Mouse (Mus musculus): ENCODE data around the gene Kbtbd6. TPM values are rescaled to one million over a fixed set of nuclear protein-coding genes. Genes with fewer than 3 reads are reported as not detected.
"Not testable (repeated sequence)": the region's sequence is repeated elsewhere in the genome, so short reads cannot be mapped to it uniquely, and the experiment has no call there.

The Kbtbd6 gene
- 3.5 and 3.7 TPM in 2 replicates for polyA plus RNA-seq (2015; fragmentation: Nextera tagmentation; extraction: Ambion mirVana)

- WGBS: 11% methylated on average over 39 of the region's 89 CpGs
- not testable (repeated sequence) for H3K4me1 ChIP-seq; H3K36me3 ChIP-seq; H3K9me3 ChIP-seq (replicated peaks); H3K27me3 ChIP-seq
- Histone ChIP-seq H3K27ac (peak within 1 kb of the TSS; percentile 59; the same call in 1 of the 2 replicates), H3K4me3 (replicated peaks) (peak within 1 kb of the TSS; percentile 63), H3K9ac (peak within 1 kb of the TSS; percentile 48; the same call in 1 of the 2 replicates), H3K4me2 (peak within 1 kb of the TSS; percentile 88)
- ATAC-seq (replicated peaks; ENCODE audit: low FRiP score): peak; percentile 91
Observed at GRCm38 (mm10) chr14:79451681-79452590, at the start of gene Kbtbd6. Gene Kbtbd6, plus strand, starts transcription at chr14:79451835.

GRCm38 (mm10) chr14:79407641-79408040 is 44.0 kb upstream of the Kbtbd6 start:
- H3K9me3 ChIP-seq (replicated peaks): no peaks in the 10 kb centered on the region
- no peak overlapping the region for H3K9ac ChIP-seq
- no peaks in the 10 kb centered on the region for H3K27me3 ChIP-seq
- peaks cover 26% of the 10 kb centered on the region for H3K36me3 ChIP-seq
- no peak overlapping the region for H3K27ac ChIP-seq
- H3K4me3 ChIP-seq (replicated peaks): no peak overlapping the region
- H3K4me2 ChIP-seq: no peak overlapping the region
- 84% methylated on average over 2 of the region's 2 CpGs for WGBS
- no peak for ATAC-seq (replicated peaks; ENCODE audit: low FRiP score)
- no peaks in the 10 kb centered on the region for H3K4me1 ChIP-seq

- 90% methylated on average over 6 of the region's 6 CpGs for WGBS
- Histone ChIP-seq H3K9ac (no peak overlapping the region), H3K27ac (no peak overlapping the region), H3K27me3 (no peaks in the 10 kb centered on the region), H3K4me2 (no peak overlapping the region), H3K4me1 (no peaks in the 10 kb centered on the region), H3K4me3 (replicated peaks) (no peak overlapping the region), H3K9me3 (replicated peaks) (no peaks in the 10 kb centered on the region), H3K36me3 (peaks cover 27% of the 10 kb centered on the region)
- no peak for ATAC-seq (replicated peaks; ENCODE audit: low FRiP score)
Observed at GRCm38 (mm10) chr14:79409278-79409830, 42.3 kb upstream of the Kbtbd6 start.

- H3K27me3 ChIP-seq: no peaks in the 10 kb centered on the region
- H3K4me2 ChIP-seq: no peak overlapping the region
- H3K9me3 ChIP-seq (replicated peaks): no peaks in the 10 kb centered on the region
- no peak overlapping the region for H3K9ac ChIP-seq
- ATAC-seq (replicated peaks; ENCODE audit: low FRiP score): no peak
- no peak overlapping the region for H3K27ac ChIP-seq
- H3K4me3 ChIP-seq (replicated peaks): no peak overlapping the region
- no peaks in the 10 kb centered on the region for H3K4me1 ChIP-seq
- peaks cover 27% of the 10 kb centered on the region for H3K36me3 ChIP-seq
- WGBS: 75% methylated on average over 2 of the region's 2 CpGs
Observed at GRCm38 (mm10) chr14:79410662-79411061, 41.0 kb upstream of the Kbtbd6 start.

GRCm38 (mm10) chr14:79413121-79413520 is 38.5 kb upstream of the Kbtbd6 start:
- H3K4me2 ChIP-seq: no peak overlapping the region
- ATAC-seq (replicated peaks; ENCODE audit: low FRiP score): no peak
- no peaks in the 10 kb centered on the region for H3K9me3 ChIP-seq (replicated peaks)
- no peaks in the 10 kb centered on the region for H3K4me1 ChIP-seq
- no peaks in the 10 kb centered on the region for H3K27me3 ChIP-seq
- 88% methylated on average over 6 of the region's 6 CpGs for WGBS
- no peak overlapping the region for H3K4me3 ChIP-seq (replicated peaks)
- H3K9ac ChIP-seq: no peak overlapping the region
- peaks cover 19% of the 10 kb centered on the region for H3K36me3 ChIP-seq
- no peak overlapping the region for H3K27ac ChIP-seq

GRCm38 (mm10) chr14:79420083-79420685 is 31.5 kb upstream of the Kbtbd6 start:
- no peak overlapping the region for H3K27ac ChIP-seq
- no peak overlapping the region for H3K9ac ChIP-seq
- WGBS: 63% methylated on average over 20 of the region's 20 CpGs
- no peaks in the 10 kb centered on the region for H3K27me3 ChIP-seq
- H3K4me3 ChIP-seq (replicated peaks): no peak overlapping the region
- no peaks in the 10 kb centered on the region for H3K9me3 ChIP-seq (replicated peaks)
- no peak overlapping the region for H3K4me2 ChIP-seq
- peaks cover 27% of the 10 kb centered on the region for H3K36me3 ChIP-seq
- H3K4me1 ChIP-seq: no peaks in the 10 kb centered on the region
- ATAC-seq (replicated peaks; ENCODE audit: low FRiP score): no peak

GRCm38 (mm10) chr14:79425979-79426729 is 25.5 kb upstream of the Kbtbd6 start, which contains the start of gene Kbtbd7:
Gene Kbtbd7, plus strand, starts transcription at chr14:79426511.
- no peaks in the 10 kb centered on the region for H3K4me1 ChIP-seq
- H3K9ac ChIP-seq: peak within 1 kb of the TSS; percentile 38; the same call in 1 of the 2 replicates
- H3K36me3 ChIP-seq: peaks cover 21% of the 10 kb centered on the region
- peaks cover 13% of the 10 kb centered on the region for H3K9me3 ChIP-seq (replicated peaks)
- peak within 1 kb of the TSS; percentile 89 for H3K27ac ChIP-seq
- no peaks in the 10 kb centered on the region for H3K27me3 ChIP-seq
- H3K4me3 ChIP-seq (replicated peaks): peak within 1 kb of the TSS; percentile 57
- under 1% methylated on average over 39 of the region's 44 CpGs for WGBS
- ATAC-seq (replicated peaks; ENCODE audit: low FRiP score): peak; percentile 99
- peak within 1 kb of the TSS; percentile 65 for H3K4me2 ChIP-seq

GRCm38 (mm10) chr14:79426730-79427365 is 24.8 kb upstream of the Kbtbd6 start:
- peak; percentile 17; the same call in 1 of the 2 replicates for ATAC-seq (replicated peaks; ENCODE audit: low FRiP score)

GRCm38 (mm10) chr14:79434068-79434467 is 17.6 kb upstream of the Kbtbd6 start:
- Histone ChIP-seq H3K9me3 (replicated peaks) (no peaks in the 10 kb centered on the region), H3K36me3 (no peaks in the 10 kb centered on the region), H3K27ac (no peak overlapping the region), H3K4me2 (no peak overlapping the region), H3K4me1 (no peaks in the 10 kb centered on the region), H3K27me3 (no peaks in the 10 kb centered on the region), H3K4me3 (replicated peaks) (no peak overlapping the region), H3K9ac (no peak overlapping the region)
- WGBS: 84% methylated on average over 1 of the region's 1 CpGs
- ATAC-seq (replicated peaks; ENCODE audit: low FRiP score): no peak

More at GRCm38 (mm10) chr14:79426730-79427365, 24.8 kb upstream of the Kbtbd6 start:
- H3K27ac ChIP-seq: peak overlapping the region; percentile 89
- peak overlapping the region; percentile 57 for H3K4me3 ChIP-seq (replicated peaks)
- peak overlapping the region; percentile 38; the same call in 1 of the 2 replicates for H3K9ac ChIP-seq
- H3K9me3 ChIP-seq (replicated peaks): peaks cover 13% of the 10 kb centered on the region
- not testable (repeated sequence) for H3K4me1 ChIP-seq, H3K27me3 ChIP-seq
- WGBS: 56% methylated on average over 15 of the region's 59 CpGs
- peak overlapping the region; percentile 65 for H3K4me2 ChIP-seq
- H3K36me3 ChIP-seq: peaks cover 21% of the 10 kb centered on the region

- Histone ChIP-seq H3K4me3 (replicated peaks) (no peak overlapping the region), H3K9ac (no peak overlapping the region), H3K36me3 (no peaks in the 10 kb centered on the region), H3K27ac (no peak overlapping the region), H3K4me2 (no peak overlapping the region), H3K9me3 (replicated peaks) (no peaks in the 10 kb centered on the region), H3K27me3 (no peaks in the 10 kb centered on the region), H3K4me1 (no peaks in the 10 kb centered on the region)
- ATAC-seq (replicated peaks; ENCODE audit: low FRiP score): no peak
- 81% methylated on average over 2 of the region's 2 CpGs for WGBS
Observed at GRCm38 (mm10) chr14:79440655-79441054, 11.0 kb upstream of the Kbtbd6 start.

- ATAC-seq (replicated peaks; ENCODE audit: low FRiP score): no peak
- Histone ChIP-seq H3K4me1 (no peaks in the 10 kb centered on the region), H3K4me2 (no peak overlapping the region), H3K27ac (no peak overlapping the region), H3K27me3 (no peaks in the 10 kb centered on the region), H3K4me3 (replicated peaks) (no peak overlapping the region), H3K9me3 (replicated peaks) (no peaks in the 10 kb centered on the region), H3K9ac (no peak overlapping the region), H3K36me3 (no peaks in the 10 kb centered on the region)
- 78% methylated on average over 5 of the region's 5 CpGs for WGBS
Observed at GRCm38 (mm10) chr14:79441441-79441840, 10.2 kb upstream of the Kbtbd6 start.
